ENCODE assay signal across 8 mouse cellular contexts in genomic region chr16:23988466-23989208, GRCm38 (mm10). TPM values are rescaled to one million over a fixed set of nuclear protein-coding genes. Genes with fewer than 3 reads are reported as not detected.
DNase-seq lines count a peak whose midpoint lies in the region; ATAC-seq and TF ChIP-seq lines count a peak whose summit lies in the region.

Gene Gm37419, plus strand, starts transcription at chr16:23988482.
Gene Bcl6, minus strand, starts transcription at chr16:23988852.

- H3K27ac ChIP-seq in gastrocnemius, adult 2 months = peak within 1 kb of the TSS; percentile 99
- peak within 1 kb of the TSS; percentile 99 for H3K27ac ChIP-seq in hindbrain, postnatal 0 days

- 0 out of 2 replicates have a peak, but pooled peaks cover 4% of the 10 kb centered on the region for H3K4me1 ChIP-seq in hindbrain, postnatal 0 days (ENCODE audit: insufficient read depth, low read length)

- ATAC-seq in hindbrain, postnatal 0 days = peak; percentile 88

- intact Hi-C loops in gastrocnemius, adult 2 months (cut with DNase I) = loop anchor here (1.0 to 5.0 kb wide), 2 partner anchors 294 to 1071 kb away; no protein-coding TSS in a partner anchor

- H3K9me3 ChIP-seq in hindbrain, postnatal 0 days (ENCODE audit: low read length) = no peaks in the 10 kb centered on the region

- no peak for TF ChIP-seq CTCF in gastrocnemius, adult 2 months (IDR thresholded peaks at IDR 0.05)
- TF ChIP-seq CTCF in hindbrain, postnatal 0 days (IDR thresholded peaks at IDR 0.05; ENCODE audit: low read depth) = no peak

- H3K9ac ChIP-seq in hindbrain, postnatal 0 days (replicated peaks; ENCODE audit: low read length) = peak within 1 kb of the TSS; percentile 87

- H3K27me3 ChIP-seq in hindbrain, postnatal 0 days (ENCODE audit: insufficient read depth, low read length) = no peaks in the 10 kb centered on the region

- H3K36me3 ChIP-seq in hindbrain, postnatal 0 days (ENCODE audit: insufficient read depth, low read length) = no peaks in the 10 kb centered on the region

- DNase-seq in WW6 (ENCODE audit: low read depth, low spot score) = peak; percentile 69
- peak; percentile 87 to 91 for DNase-seq in cerebellum, postnatal 36 days
- peak; percentile 92 for DNase-seq in gastrocnemius, adult 2 months
- DNase-seq in hindbrain, postnatal 0 days (ENCODE audit: low spot score) = peak; percentile 96
- peak; percentile 77 to 83 for DNase-seq in left cerebral cortex, adult 18-20 months (ENCODE audit: low spot score in 2 of 2)
- peak; percentile 92 for DNase-seq in lung, postnatal 4 days
- peak; percentile 94 for DNase-seq in retina, postnatal 1 day
- peak; percentile 88 for DNase-seq in thymus, postnatal 4 days

- peak within 1 kb of the TSS; percentile 94 for H3K4me3 ChIP-seq in gastrocnemius, adult 2 months
- peak within 1 kb of the TSS; percentile 77 for H3K4me3 ChIP-seq in hindbrain, postnatal 0 days (ENCODE audit: low read length)

- peak within 1 kb of the TSS; percentile 77 for H3K4me2 ChIP-seq in hindbrain, postnatal 0 days (ENCODE audit: low read depth, low read length)

- WGBS in hindbrain, postnatal 0 days = 2% methylated on average over 68 of the region's 68 CpGs

RNA-seq across cellular contexts. Expression of gene Gm37419, which starts in this region (rescaled TPM):
- total RNA-seq in gastrocnemius, adult 2 months (2021) = not detected
- not detected in 2 replicates for total RNA-seq in hindbrain, postnatal 0 days (2014; rRNA removed)
- polyA plus RNA-seq in hindbrain, postnatal 0 days (2015; fragmentation: Nextera tagmentation; extraction: Ambion mirVana) = not detected in 2 replicates
- not detected for total RNA-seq in left cerebral cortex, adult 18-20 months (2021)

RNA-seq across cellular contexts. Expression of gene Bcl6, which starts in this region (rescaled TPM):
- 10 to 100 TPM; 62.7 to 71.2 TPM for total RNA-seq in gastrocnemius, adult 2 months (2021)
- 1.8 and 4.6 TPM in 2 replicates for total RNA-seq in hindbrain, postnatal 0 days (2014; rRNA removed)
- polyA plus RNA-seq in hindbrain, postnatal 0 days (2015; fragmentation: Nextera tagmentation; extraction: Ambion mirVana) = 0.34 and 0.44 TPM in 2 replicates
- total RNA-seq in left cerebral cortex, adult 18-20 months (2021) = 10 to 100 TPM; 28.4 TPM

Comparison
In these comparisons a context has a peak if more than half of its experiments do, and no peak if none do; other contexts are left out.
1. Peak in every context shown above with its lines: DNase-seq, ATAC-seq, H3K4me3 ChIP-seq and H3K27ac ChIP-seq.